In genomic region chr10:41500941-41501340, GRCm38 (mm10) we compare ENCODE assay signal across 11 mouse cellular contexts. TPM values are rescaled to one million over a fixed set of nuclear protein-coding genes. Genes with fewer than 3 reads are reported as not detected.
DNase-seq lines count a peak whose midpoint lies in the region; ATAC-seq and TF ChIP-seq lines count a peak whose summit lies in the region.
"Had no signal": no experiment of that assay in that cellular context is flagged by ENCODE, and none has a peak within 500 bp of the region (broad histone marks: within the 10 kb centered on the region; RNA-seq: fewer than 3 reads in every experiment).

No protein-coding gene starts in this region.

- WGBS in intestine, postnatal 0 days = 53% methylated on average over 4 of the region's 4 CpGs
- WGBS in forebrain, postnatal 0 days = 42% methylated on average over 4 of the region's 4 CpGs

- intact Hi-C loops in heart, postnatal 36 days (cut with DNase I) = loop anchor here (5.0 to 10.0 kb wide), 2 partner anchors 66 to 199 kb away; partner anchors contain the start of genes Ak9 and Fig4

- H3K27ac ChIP-seq in intestine, postnatal 0 days (ENCODE audit: low read depth, low read length) = no peak overlapping the region
- no peak overlapping the region for H3K27ac ChIP-seq in forebrain, postnatal 0 days (ENCODE audit: low read depth, low read length)
- H3K27ac ChIP-seq: liver, embryonic 15.5 days; neural tube, embryonic 12.5 days had no signal

- no peak for TF ChIP-seq CTCF in intestine, postnatal 0 days (IDR thresholded peaks at IDR 0.05; ENCODE audit: low read depth)
- TF ChIP-seq CTCF in forebrain, postnatal 0 days (IDR thresholded peaks at IDR 0.05; ENCODE audit: low read depth) = no peak

- peak; percentile 27 for DNase-seq in cerebellum, adult 11-12 months
- DNase-seq in cerebellum, adult 8-10 months = no peak
- DNase-seq in layer of hippocampus, adult 9-11 months = peak; percentile 36
- DNase-seq in layer of hippocampus, postnatal 25 days (ENCODE audit: extremely low spot score in 1 of 2, low spot score in 1 of 2) = no peak
- peak; percentile 77 for DNase-seq in adipocyte (ENCODE audit: low spot score)
- DNase-seq in heart, postnatal 36 days = peak; percentile 60 to 61
- DNase-seq in forebrain, postnatal 0 days = no peak
- DNase-seq: B cell, adult 2 months had no signal

- no peak overlapping the region for H3K4me2 ChIP-seq in intestine, postnatal 0 days (replicated peaks; ENCODE audit: low read depth)
- no peak overlapping the region for H3K4me2 ChIP-seq in forebrain, postnatal 0 days (ENCODE audit: low read depth)
- H3K4me2 ChIP-seq: liver, embryonic 15.5 days; neural tube, embryonic 12.5 days had no signal

- H3K36me3 ChIP-seq in intestine, postnatal 0 days (ENCODE audit: control insufficient read depth, insufficient read depth) = no peaks in the 10 kb centered on the region
- H3K36me3 ChIP-seq in forebrain, postnatal 0 days (ENCODE audit: insufficient read depth) = no peaks in the 10 kb centered on the region
- H3K36me3 ChIP-seq: liver, embryonic 15.5 days; neural tube, embryonic 12.5 days had no signal

- ATAC-seq in intestine, postnatal 0 days = no peak
- ATAC-seq in forebrain, postnatal 0 days = no peak

- H3K9ac ChIP-seq in intestine, postnatal 0 days (ENCODE audit: low read depth, low read length) = no peak overlapping the region
- no peak overlapping the region for H3K9ac ChIP-seq in forebrain, postnatal 0 days
- H3K9ac ChIP-seq: liver, embryonic 15.5 days; neural tube, embryonic 12.5 days had no signal

- H3K4me3 ChIP-seq in intestine, postnatal 0 days (ENCODE audit: low read depth, low read length) = no peak overlapping the region
- H3K4me3 ChIP-seq in forebrain, postnatal 0 days (ENCODE audit: low read depth, low read length) = no peak overlapping the region
- H3K4me3 ChIP-seq: liver, embryonic 15.5 days; neural tube, embryonic 12.5 days had no signal

- H3K9me3 ChIP-seq in intestine, postnatal 0 days (ENCODE audit: control insufficient read depth) = no peaks in the 10 kb centered on the region
- no peaks in the 10 kb centered on the region for H3K9me3 ChIP-seq in forebrain, postnatal 0 days (ENCODE audit: low read length)
- H3K9me3 ChIP-seq: liver, embryonic 15.5 days; neural tube, embryonic 12.5 days had no signal

- H3K27me3 ChIP-seq in intestine, postnatal 0 days (replicated peaks; ENCODE audit: control insufficient read depth, insufficient read depth, low read length) = no peaks in the 10 kb centered on the region
- H3K27me3 ChIP-seq in forebrain, postnatal 0 days (ENCODE audit: insufficient read depth, low read length) = no peaks in the 10 kb centered on the region
- H3K27me3 ChIP-seq: liver, embryonic 15.5 days; neural tube, embryonic 12.5 days had no signal

- no peaks in the 10 kb centered on the region for H3K4me1 ChIP-seq in intestine, postnatal 0 days (replicated peaks; ENCODE audit: control insufficient read depth, insufficient read depth, low read length)
- no peaks in the 10 kb centered on the region for H3K4me1 ChIP-seq in forebrain, postnatal 0 days (ENCODE audit: insufficient read depth)
- H3K4me1 ChIP-seq: liver, embryonic 15.5 days; neural tube, embryonic 12.5 days had no signal

RNA-seq across cellular contexts. Expression of gene Ppil6, which starts 10.7 kb away (rescaled TPM):
- 1 to 10 TPM; 5.8 to 8.0 TPM for total RNA-seq in layer of hippocampus, postnatal 25 days (2021)
- 1 to 10 TPM; 1.2 to 1.8 TPM for total RNA-seq in heart, postnatal 36 days (2021)
- polyA plus RNA-seq in intestine, postnatal 0 days (2015; fragmentation: Nextera tagmentation; extraction: Ambion mirVana) = 1.0 and 1.3 TPM in 2 replicates
- 0.81 and 1.9 TPM in 2 replicates for total RNA-seq in forebrain, postnatal 0 days (2014; rRNA removed)
- polyA plus RNA-seq in forebrain, postnatal 0 days (2015; fragmentation: Nextera tagmentation; extraction: Ambion mirVana) = 4.7 and 8.7 TPM in 2 replicates

RNA-seq across cellular contexts. Expression of gene Smpd2, which starts 10.8 kb away (rescaled TPM):
- 10 to 100 TPM; 25.9 to 27.6 TPM for total RNA-seq in layer of hippocampus, postnatal 25 days (2021)
- total RNA-seq in heart, postnatal 36 days (2021) = 10 to 100 TPM; 42.8 to 45.3 TPM
- 65.1 and 65.8 TPM in 2 replicates for polyA plus RNA-seq in intestine, postnatal 0 days (2015; fragmentation: Nextera tagmentation; extraction: Ambion mirVana)
- total RNA-seq in forebrain, postnatal 0 days (2014; rRNA removed) = 27.7 and 42.9 TPM in 2 replicates
- 37.1 and 43.9 TPM in 2 replicates for polyA plus RNA-seq in forebrain, postnatal 0 days (2015; fragmentation: Nextera tagmentation; extraction: Ambion mirVana)

RNA-seq across cellular contexts. Expression of gene Cd164, which starts 18.3 kb away (rescaled TPM):
- total RNA-seq in layer of hippocampus, postnatal 25 days (2021) = 10 to 100 TPM; 55.8 to 58.1 TPM
- total RNA-seq in heart, postnatal 36 days (2021) = 100 to 1,000 TPM; 144 to 145 TPM
- 181 and 189 TPM in 2 replicates for polyA plus RNA-seq in intestine, postnatal 0 days (2015; fragmentation: Nextera tagmentation; extraction: Ambion mirVana)
- total RNA-seq in forebrain, postnatal 0 days (2014; rRNA removed) = 23.1 and 32.3 TPM in 2 replicates
- 40.5 and 48.8 TPM in 2 replicates for polyA plus RNA-seq in forebrain, postnatal 0 days (2015; fragmentation: Nextera tagmentation; extraction: Ambion mirVana)

RNA-seq across cellular contexts. Expression of gene Mical1, which starts 24.8 kb away (rescaled TPM):
- 10 to 100 TPM; 15.7 to 18.8 TPM for total RNA-seq in layer of hippocampus, postnatal 25 days (2021)
- 10 to 100 TPM; 14.5 to 15.8 TPM for total RNA-seq in heart, postnatal 36 days (2021)
- polyA plus RNA-seq in intestine, postnatal 0 days (2015; fragmentation: Nextera tagmentation; extraction: Ambion mirVana) = 32.2 and 37.7 TPM in 2 replicates
- total RNA-seq in forebrain, postnatal 0 days (2014; rRNA removed) = 37.2 and 40.0 TPM in 2 replicates
- 29.8 and 32.1 TPM in 2 replicates for polyA plus RNA-seq in forebrain, postnatal 0 days (2015; fragmentation: Nextera tagmentation; extraction: Ambion mirVana)

RNA-seq across cellular contexts. Expression of gene Zbtb24, which starts 50.8 kb away (rescaled TPM):
- 10 to 100 TPM; 17.1 to 24.3 TPM for total RNA-seq in layer of hippocampus, postnatal 25 days (2021)
- 1 to 10 TPM; 8.6 to 8.9 TPM for total RNA-seq in heart, postnatal 36 days (2021)
- 12.9 and 16.0 TPM in 2 replicates for polyA plus RNA-seq in intestine, postnatal 0 days (2015; fragmentation: Nextera tagmentation; extraction: Ambion mirVana)
- 20.7 and 29.9 TPM in 2 replicates for total RNA-seq in forebrain, postnatal 0 days (2014; rRNA removed)
- 13.2 and 15.5 TPM in 2 replicates for polyA plus RNA-seq in forebrain, postnatal 0 days (2015; fragmentation: Nextera tagmentation; extraction: Ambion mirVana)

Comparison
In these comparisons a context has a peak if more than half of its experiments do, and no peak if none do; other contexts are left out.
1. DNase-seq: peak in cerebellum, adult 11-12 months (single experiment), layer of hippocampus, adult 9-11 months (single experiment), adipocyte (single experiment) and heart, postnatal 36 days (2 of 2); none in cerebellum, adult 8-10 months (single experiment), layer of hippocampus, postnatal 25 days (0 of 2) and forebrain, postnatal 0 days (single experiment).